Mouse (Mus musculus) liver, embryonic 15.5 days (tissue): ENCODE results near the gene Nxf1. TPM values are rescaled to one million over a fixed set of nuclear protein-coding genes. Genes with fewer than 3 reads are reported as not detected.

ENCODE experiments used
- microRNA-seq: library from miRNA; unstranded; fragments of <30 nt; microRNA quantifications from one replicate; pipeline ENCODE4, GENCODE M21; 2016
- polyA plus RNA-seq: library from polyadenylated mRNA; unstranded; fragments of >200 nt; fragmentation: Nextera tagmentation; extraction: Ambion mirVana; gene quantifications from 2 replicates; pipeline ENCODE4 v1.2.1, GENCODE M21; 2015

Nxf1 gene
- polyA plus RNA-seq, 1 experiment from 2014 or later = 81.2 TPM

Small RNA genes within 50 kb of the gene (microRNA-seq; reads per million reads assigned to microRNA genes)
- gene Mir6992 = 1.0 reads per million

Other genes starting within 250 kb of the Nxf1 start
- gene Slc22a8, start 165.8 kb upstream of the Nxf1 start, polyA plus RNA-seq = 2.1 and 2.3 TPM in 2 replicates
- 0.02 TPM in 1 of 2 replicates, not detected in the other for gene Slc22a6, start 139.0 kb upstream of the Nxf1 start, polyA plus RNA-seq
- 0.02 TPM in 1 of 2 replicates, not detected in the other for gene Chrm1, start 93.3 kb upstream of the Nxf1 start, polyA plus RNA-seq
- 124 and 132 TPM in 2 replicates for gene Slc3a2, start 33.7 kb upstream of the Nxf1 start, polyA plus RNA-seq
- 48.8 and 53.0 TPM in 2 replicates for gene Wdr74, start 21.2 kb upstream of the Nxf1 start, polyA plus RNA-seq
- gene 1700092M07Rik, start 16.4 kb upstream of the Nxf1 start, polyA plus RNA-seq = 0.43 and 0.62 TPM in 2 replicates
- 53.5 and 53.8 TPM in 2 replicates for gene Stx5a, start 15.7 kb upstream of the Nxf1 start, polyA plus RNA-seq
- gene Tmem223, start 13.9 kb downstream of the Nxf1 start, polyA plus RNA-seq = 53.8 and 57.3 TPM in 2 replicates
- gene Tmem179b, start 17.4 kb downstream of the Nxf1 start, polyA plus RNA-seq = 90.5 and 96.9 TPM in 2 replicates
- 13.2 and 15.4 TPM in 2 replicates for gene Taf6l, start 29.3 kb downstream of the Nxf1 start, polyA plus RNA-seq
- 55.5 and 65.7 TPM in 2 replicates for gene Polr2g, start 41.5 kb downstream of the Nxf1 start, polyA plus RNA-seq
- gene Zbtb3, start 45.5 kb downstream of the Nxf1 start, polyA plus RNA-seq = 1.2 and 1.3 TPM in 2 replicates
- gene Ttc9c, start 62.3 kb downstream of the Nxf1 start, polyA plus RNA-seq = 22.4 and 22.5 TPM in 2 replicates
- 2.2 and 2.6 TPM in 2 replicates for gene Hnrnpul2, start 62.9 kb downstream of the Nxf1 start, polyA plus RNA-seq
- not detected in 2 replicates for gene AC129217.1, start 72.7 kb downstream of the Nxf1 start, polyA plus RNA-seq
- gene Bscl2, start 80.4 kb downstream of the Nxf1 start, polyA plus RNA-seq = 29.8 and 33.1 TPM in 2 replicates
- 0.43 and 0.50 TPM in 2 replicates for gene Gng3, start 82.1 kb downstream of the Nxf1 start, polyA plus RNA-seq
- 0.15 TPM in 2 replicates for gene Lrrn4cl, start 93.7 kb downstream of the Nxf1 start, polyA plus RNA-seq
- 90.4 and 96.5 TPM in 2 replicates for gene Ubxn1, start 114.4 kb downstream of the Nxf1 start, polyA plus RNA-seq
- gene Uqcc3, start 123.8 kb downstream of the Nxf1 start, polyA plus RNA-seq = 29.6 and 29.8 TPM in 2 replicates
- 22.5 and 42.9 TPM in 2 replicates for gene Lbhd1, start 126.7 kb downstream of the Nxf1 start, polyA plus RNA-seq
- not detected in 2 replicates for gene Gm49403, start 126.9 kb downstream of the Nxf1 start, polyA plus RNA-seq
- gene 1810009A15Rik, start 131.8 kb downstream of the Nxf1 start, polyA plus RNA-seq = 46.8 and 49.0 TPM in 2 replicates
- gene Gm49416, start 131.9 kb downstream of the Nxf1 start, polyA plus RNA-seq = 0.29 TPM in 1 of 2 replicates, not detected in the other
- 21.6 and 26.2 TPM in 2 replicates for gene Ints5, start 135.9 kb downstream of the Nxf1 start, polyA plus RNA-seq
- 44.8 and 49.6 TPM in 2 replicates for gene Ganab, start 141.0 kb downstream of the Nxf1 start, polyA plus RNA-seq
- gene B3gat3, start 163.3 kb downstream of the Nxf1 start, polyA plus RNA-seq = 20.6 and 25.8 TPM in 2 replicates
- 2.8 TPM in 2 replicates for gene Rom1, start 172.3 kb downstream of the Nxf1 start, polyA plus RNA-seq
- gene Eml3, start 172.5 kb downstream of the Nxf1 start, polyA plus RNA-seq = 13.1 and 14.6 TPM in 2 replicates
- gene Mta2, start 184.8 kb downstream of the Nxf1 start, polyA plus RNA-seq = 79.0 and 85.9 TPM in 2 replicates
- 13.7 and 14.6 TPM in 2 replicates for gene Tut1, start 196.8 kb downstream of the Nxf1 start, polyA plus RNA-seq
- gene Eef1g, start 210.0 kb downstream of the Nxf1 start, polyA plus RNA-seq = 177 and 180 TPM in 2 replicates
- 2.5 and 3.0 TPM in 2 replicates for gene Ahnak, start 232.2 kb downstream of the Nxf1 start, polyA plus RNA-seq